Mouse (Mus musculus) lung, embryonic 14.5 days (tissue): ENCODE measurements around the gene Jazf1. TPM values are rescaled to one million over a fixed set of nuclear protein-coding genes. Genes with fewer than 3 reads are reported as not detected.

Experiments used
- ATAC-seq: fragments of 200-750 bp; cut with Nextera tagmentation; 2 replicates; pipeline ENCODE4 v1.8.0; 2017; ENCODE audit warnings: mild to moderate bottlenecking, moderate TSS enrichment, moderate library complexity; ENCODE audit not compliant: insufficient read depth
- DNase-seq: peaks from one replicate; pipeline ENCODE4 v3.0.0-alpha.2; 2015
- H3K27ac ChIP-seq: fragments of 300-500 bp; sonication (generic); 2 replicates; pipeline ENCODE4 v1.5.1; 2014; ENCODE audit warnings: low read depth, mild to moderate bottlenecking, moderate library complexity
- H3K27me3 ChIP-seq: fragments of 300-500 bp; sonication (generic); 2 replicates; pipeline ENCODE4 v1.6.1; 2014; ENCODE audit warnings: low read length, control low read depth; ENCODE audit not compliant: insufficient read depth
- H3K36me3 ChIP-seq: fragments of 300-500 bp; sonication (generic); 2 replicates; pipeline ENCODE4 v1.6.1; 2014; ENCODE audit warnings: control low read depth; ENCODE audit not compliant: insufficient read depth
- H3K4me1 ChIP-seq: fragments of 300-500 bp; sonication (generic); 2 replicates; pipeline ENCODE4 v1.6.1; 2014; ENCODE audit warnings: antibody characterized with exemption, control low read depth; ENCODE audit not compliant: insufficient read depth
- H3K4me2 ChIP-seq: fragments of 300-500 bp; sonication (generic); 2 replicates; pipeline ENCODE4 v1.6.1; 2014; ENCODE audit warnings: mild to moderate bottlenecking
- H3K4me3 ChIP-seq: fragments of 300-500 bp; sonication (generic); 2 replicates; pipeline ENCODE4 v1.5.1; 2014; ENCODE audit warnings: low read depth, low read length
- H3K9ac ChIP-seq: fragments of 300-500 bp; sonication (generic); 2 replicates; pipeline ENCODE4 v1.6.1; 2014
- H3K9me3 ChIP-seq: fragments of 300-500 bp; sonication (generic); 2 replicates; pipeline ENCODE4 v1.6.1; 2016; ENCODE audit warnings: low read depth, low read length, control low read depth
- CTCF ChIP-seq: IDR thresholded peaks from 2 replicates; pipeline ENCODE4 v1.5.1; 2016; ENCODE audit warnings: antibody characterized with exemption, low read depth
- WGBS: fragments of 180-500 bp; shearing (Covaris S2); extraction: QIAGEN DNeasy Blood & Tissue Kit; methylation state at CpG from one replicate; pipeline ENCODE4 v1.1.7; 2014; 5-methylcytosine and 5-hydroxymethylcytosine counted together
- polyA plus RNA-seq: library from polyadenylated mRNA; unstranded; fragments of >200 nt; fragmentation: Nextera tagmentation; extraction: Ambion mirVana; gene quantifications from 2 replicates; pipeline ENCODE4 v1.2.1, GENCODE M21; 2014

The Jazf1 gene
- polyA plus RNA-seq, 1 experiment from 2014 or later: 3.9 TPM

DNA sequence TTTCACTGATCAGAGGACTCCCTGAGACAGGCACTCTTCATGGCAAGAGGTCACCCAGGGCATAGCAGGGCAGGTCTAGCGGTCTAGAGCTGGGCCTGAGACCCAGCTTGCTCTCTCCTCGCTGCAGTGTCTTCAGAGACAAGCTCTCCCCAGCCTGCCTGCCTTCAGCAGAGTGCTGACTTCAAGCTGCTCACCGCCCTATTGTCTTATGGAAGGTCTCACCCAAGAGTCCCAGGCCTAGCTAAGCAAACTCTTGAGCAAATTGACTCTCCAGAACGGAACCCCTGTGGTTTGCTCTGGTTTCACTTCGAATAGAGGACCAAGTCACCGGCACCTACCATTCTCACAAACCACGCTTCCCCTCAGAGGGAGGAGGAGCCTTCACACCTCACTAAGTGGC, 103.1 kb downstream of the Jazf1 start:
- Histone ChIP-seq H3K27me3 (no peaks in the 10 kb centered on the region), H3K36me3 (no peaks in the 10 kb centered on the region), H3K27ac (no peak overlapping the region), H3K9ac (no peak overlapping the region), H3K4me2 (no peak overlapping the region), H3K4me3 (no peak overlapping the region), H3K4me1 (peaks cover 19% of the 10 kb centered on the region; the same call in 1 of the 2 replicates), H3K9me3 (no peaks in the 10 kb centered on the region)
- no peak for TF ChIP-seq CTCF
- 43% methylated on average over 7 of the region's 7 CpGs for WGBS
- DNase-seq (no peak), ATAC-seq (no peak)

- Histone ChIP-seq H3K36me3 (no peaks in the 10 kb centered on the region), H3K4me3 (no peak overlapping the region), H3K9me3 (no peaks in the 10 kb centered on the region), H3K4me1 (peaks cover 19% of the 10 kb centered on the region; the same call in 1 of the 2 replicates), H3K27me3 (no peaks in the 10 kb centered on the region), H3K4me2 (peak overlapping the region; percentile 1; the same call in 1 of the 2 replicates), H3K27ac (peak overlapping the region; percentile 36; the same call in 1 of the 2 replicates), H3K9ac (no peak overlapping the region)
- no peak for TF ChIP-seq CTCF
- 44% methylated on average over 13 of the region's 13 CpGs for WGBS
- DNase-seq: peak; percentile 87
- ATAC-seq: peak; percentile 26
Observed at GRCm38 (mm10) chr6:52963840-52964690, 104.4 kb downstream of the Jazf1 start.

DNA sequence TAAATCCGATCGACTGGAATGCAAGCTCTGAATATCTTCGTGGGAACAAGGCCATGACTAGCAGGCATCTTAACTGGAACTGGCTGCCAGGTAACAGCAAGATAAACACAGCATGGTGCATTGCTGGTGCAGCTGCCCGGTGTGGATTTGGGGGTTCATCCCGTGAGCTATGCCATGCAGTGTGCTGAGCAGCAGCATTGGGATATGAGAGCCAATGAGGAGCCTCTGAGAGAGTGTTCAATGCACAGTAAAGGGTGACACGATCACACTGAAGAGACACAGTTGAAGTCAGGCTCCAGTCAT, 105.0 kb downstream of the Jazf1 start:
- Histone ChIP-seq H3K4me3 (no peak overlapping the region), H3K9ac (no peak overlapping the region), H3K4me2 (no peak overlapping the region), H3K27ac (peak overlapping the region; percentile 56), H3K4me1 (peaks cover 19% of the 10 kb centered on the region; the same call in 1 of the 2 replicates), H3K27me3 (no peaks in the 10 kb centered on the region), H3K9me3 (no peaks in the 10 kb centered on the region), H3K36me3 (no peaks in the 10 kb centered on the region)
- DNase-seq: no peak
- 43% methylated on average over 6 of the region's 6 CpGs for WGBS
- no peak for TF ChIP-seq CTCF
- ATAC-seq: peak; percentile 39; the same call in 1 of the 2 replicates

DNA sequence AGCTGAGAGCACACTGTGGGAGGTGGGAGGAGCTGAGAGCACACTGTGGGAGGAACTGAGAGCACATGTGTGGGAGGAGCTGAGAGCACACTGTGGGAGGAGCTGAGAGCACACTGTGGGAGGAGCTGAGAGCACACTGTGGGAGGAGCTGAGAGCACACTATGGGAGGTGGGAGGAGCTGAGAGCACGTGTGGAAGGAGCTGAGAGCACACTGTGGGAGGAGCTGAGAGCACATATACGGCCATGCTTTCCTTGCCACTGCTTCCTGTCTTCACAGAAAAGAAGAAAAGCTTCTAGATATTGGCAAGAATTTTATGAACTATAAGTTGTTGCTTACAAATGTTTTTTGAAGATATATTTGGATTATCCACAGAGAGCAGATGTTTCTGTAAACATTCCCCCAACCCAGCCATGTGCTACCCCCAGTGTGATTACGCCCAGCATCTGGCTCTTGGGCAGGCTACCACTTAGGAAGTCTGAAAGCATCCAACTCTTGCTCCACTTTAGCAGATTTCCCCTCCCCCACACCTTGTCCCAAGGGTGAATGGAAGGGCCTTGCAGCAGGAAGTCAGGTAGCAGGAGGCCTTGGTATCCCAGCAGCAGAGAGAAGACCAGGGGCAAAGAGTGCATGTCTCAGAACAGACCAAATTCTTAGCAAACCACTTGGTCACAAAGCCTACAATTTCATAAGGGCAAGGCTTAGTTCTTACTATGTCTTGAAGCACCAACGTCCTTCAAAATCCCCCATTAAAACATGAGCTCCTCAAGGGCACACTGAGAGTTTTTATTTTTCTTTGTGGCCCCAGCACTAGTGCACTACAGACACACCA, 105.6 kb downstream of the Jazf1 start:
- DNase-seq (peak; percentile 71), ATAC-seq (peak; percentile 48)
- no peak overlapping the region for H3K9ac ChIP-seq
- no peak for TF ChIP-seq CTCF
- H3K9me3 ChIP-seq: no peaks in the 10 kb centered on the region
- peaks cover 19% of the 10 kb centered on the region; the same call in 1 of the 2 replicates for H3K4me1 ChIP-seq
- H3K4me3 ChIP-seq: no peak overlapping the region
- H3K36me3 ChIP-seq: no peaks in the 10 kb centered on the region
- WGBS: 49% methylated on average over 4 of the region's 4 CpGs
- peak overlapping the region; percentile 56 for H3K27ac ChIP-seq
- H3K4me2 ChIP-seq: no peak overlapping the region
- H3K27me3 ChIP-seq: no peaks in the 10 kb centered on the region

GRCm38 (mm10) chr6:52961660-52962490, 106.6 kb downstream of the Jazf1 start:
- Histone ChIP-seq H3K27ac (peak overlapping the region; percentile 56; the same call in 1 of the 2 replicates), H3K9ac (no peak overlapping the region), H3K27me3 (no peaks in the 10 kb centered on the region), H3K4me1 (peaks cover 19% of the 10 kb centered on the region; the same call in 1 of the 2 replicates), H3K36me3 (no peaks in the 10 kb centered on the region), H3K4me3 (no peak overlapping the region), H3K9me3 (no peaks in the 10 kb centered on the region), H3K4me2 (no peak overlapping the region)
- no peak for TF ChIP-seq CTCF
- DNase-seq (peak; percentile 74), ATAC-seq (peak; percentile 39; the same call in 1 of the 2 replicates)
- WGBS: 53% methylated on average over 6 of the region's 6 CpGs

- peak; percentile 94 for TF ChIP-seq CTCF
- ATAC-seq: no peak
- 10% methylated on average over 4 of the region's 4 CpGs for WGBS
Observed at GRCm38 (mm10) chr6:52957730-52958129, 110.7 kb downstream of the Jazf1 start.

More at GRCm38 (mm10) chr6:52957730-52958129, 110.7 kb downstream of the Jazf1 start:
- no peak overlapping the region for H3K4me3 ChIP-seq
- no peak overlapping the region for H3K27ac ChIP-seq
- 0 out of 2 replicates have a peak, but pooled peaks cover 6% of the 10 kb centered on the region for H3K4me1 ChIP-seq
- no peaks in the 10 kb centered on the region for H3K36me3 ChIP-seq
- DNase-seq: peak; percentile 81
- H3K4me2 ChIP-seq: no peak overlapping the region
- H3K9me3 ChIP-seq: no peaks in the 10 kb centered on the region
- H3K9ac ChIP-seq: no peak overlapping the region
- H3K27me3 ChIP-seq: no peaks in the 10 kb centered on the region
